Mouse (Mus musculus) Patski (cell line): ENCODE data around the gene Gm7137. TPM values are rescaled to one million over a fixed set of nuclear protein-coding genes. Genes with fewer than 3 reads are reported as not detected.

Source experiments
- ATAC-seq: fragments of 100-300 bp; one replicate; pipeline ENCODE4 v1.8.0; 2021
- CTCF ChIA-PET: fragments of 350-600 bp; sonication (Branson Sonifier 250); formaldehyde crosslinking; loops from one replicate; lab custom pipeline; 2022; ENCODE audit warnings: inconsistent platforms; lab: Charles Lee
- POLR2A ChIA-PET: fragments of 350-600 bp; sonication (Branson Sonifier 250); formaldehyde crosslinking; loops from one replicate; lab custom pipeline; 2022; ENCODE audit warnings: antibody characterized with exemption, inconsistent platforms; lab: Charles Lee
- DNase-seq: peaks from one replicate; pipeline ENCODE4 v3.0.0-alpha.2; 2011; ENCODE audit warnings: low read depth, low spot score
- H3K27me3 ChIP-seq: fragments of 371-371 bp; one replicate; pipeline ENCODE4 v1.5.1; 2021
- CTCF ChIP-seq: fragments of 100-300 bp; IDR thresholded peaks from one replicate; pipeline ENCODE4 v1.5.1; 2021
- in situ Hi-C: fragments of 300-500 bp; cut with MboI; formaldehyde crosslinking; loops from 3 replicates; pipeline ENCODE4 v1.11.1; 2018; ENCODE audit warnings: low pct_unique_long_range_greater_than_20kb, mixed read lengths
- polyA plus RNA-seq: library from polyadenylated mRNA; unstranded; gene quantifications from one replicate; pipeline ENCODE4 v1.2.3, GENCODE M21; 2021

The Gm7137 gene
- polyA plus RNA-seq, 1 experiment from 2014 or later = not detected

DNA sequence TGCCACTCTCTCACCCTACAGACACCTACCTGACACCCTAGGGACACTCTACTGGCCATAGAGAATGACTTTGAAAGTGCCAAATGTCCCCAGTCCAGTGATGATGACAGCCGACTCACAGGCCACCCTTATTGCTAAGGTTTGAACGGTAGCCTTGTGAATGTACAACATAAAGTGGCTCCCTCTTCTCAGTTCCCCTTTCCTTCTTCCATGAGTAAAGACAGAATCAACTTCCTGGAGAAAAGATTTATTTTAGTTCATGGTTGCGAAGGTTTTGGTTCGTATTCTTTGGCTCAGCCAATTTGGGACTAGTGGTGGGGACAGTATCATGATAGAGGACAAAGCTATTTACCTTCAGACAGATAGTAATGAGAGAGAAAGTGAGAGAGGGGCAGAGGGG is 49.1 kb downstream of the Gm7137 start:
- peaks cover 28% of the 10 kb centered on the region for H3K27me3 ChIP-seq
- TF ChIP-seq CTCF = no peak
- in situ Hi-C loops = no loop called here
- ATAC-seq = no peak
- ChIA-PET CTCF (interaction anchor here (1.2 kb wide), 1 partner anchor 14 kb away, joined by 3 read pairs; no protein-coding TSS in a partner anchor), POLR2A (no interaction called here)
- no peak for DNase-seq

Other genes with a start within 250 kb of the Gm7137 start
- gene Pttg1ip, start 206.5 kb downstream of the Gm7137 start, polyA plus RNA-seq = 339 TPM
- 235 TPM for gene Sumo3, start 182.1 kb downstream of the Gm7137 start, polyA plus RNA-seq
- gene Gm49325, start 182.0 kb downstream of the Gm7137 start, polyA plus RNA-seq = 5.5 TPM
- gene Ube2g2, start 165.9 kb downstream of the Gm7137 start, polyA plus RNA-seq = 67.6 TPM
- not detected for gene Tspear, start 101.6 kb downstream of the Gm7137 start, polyA plus RNA-seq
- gene Gm19402, start 97.4 kb downstream of the Gm7137 start, polyA plus RNA-seq = not detected
- gene Gm9508, start 91.0 kb downstream of the Gm7137 start, polyA plus RNA-seq = not detected
- not detected for gene Gm10272, start 81.6 kb downstream of the Gm7137 start, polyA plus RNA-seq
- not detected for gene Gm10024, start 76.7 kb downstream of the Gm7137 start, polyA plus RNA-seq
- not detected for gene Gm10142, start 72.4 kb downstream of the Gm7137 start, polyA plus RNA-seq
- gene Krtap12-1, start 67.6 kb downstream of the Gm7137 start, polyA plus RNA-seq = not detected
- gene Gm10100, start 61.7 kb downstream of the Gm7137 start, polyA plus RNA-seq = not detected
- not detected for gene Gm18596, start 45.6 kb downstream of the Gm7137 start, polyA plus RNA-seq
- not detected for gene Gm9736, start 36.8 kb downstream of the Gm7137 start, polyA plus RNA-seq
- gene Gm3233, start 28.5 kb downstream of the Gm7137 start, polyA plus RNA-seq = not detected
- not detected for gene Gm3238, start 16.9 kb downstream of the Gm7137 start, polyA plus RNA-seq
- not detected for gene Gm7138, start 11.3 kb downstream of the Gm7137 start, polyA plus RNA-seq
- gene Gm3250, start 5.7 kb downstream of the Gm7137 start, polyA plus RNA-seq = not detected
- gene Gm9639, start 6.9 kb upstream of the Gm7137 start, polyA plus RNA-seq = not detected
- gene Gm19668, start 10.9 kb upstream of the Gm7137 start, polyA plus RNA-seq = not detected
- not detected for gene Gm9507, start 23.6 kb upstream of the Gm7137 start, polyA plus RNA-seq
- not detected for gene Gm2696, start 26.5 kb upstream of the Gm7137 start, polyA plus RNA-seq
- gene Krtap10-4, start 38.9 kb upstream of the Gm7137 start, polyA plus RNA-seq = not detected
- gene Krtap10-10, start 47.7 kb upstream of the Gm7137 start, polyA plus RNA-seq = not detected
- gene Gm36176, start 58.6 kb upstream of the Gm7137 start, polyA plus RNA-seq = not detected
- not detected for gene Gm10318, start 64.7 kb upstream of the Gm7137 start, polyA plus RNA-seq
- gene Gm3285, start 73.8 kb upstream of the Gm7137 start, polyA plus RNA-seq = not detected
- gene Lrrc3, start 114.3 kb upstream of the Gm7137 start, polyA plus RNA-seq = 0.01 TPM
- gene Trpm2, start 182.4 kb upstream of the Gm7137 start, polyA plus RNA-seq = 0.21 TPM
- 38.5 TPM for gene 1810043G02Rik, start 190.3 kb upstream of the Gm7137 start, polyA plus RNA-seq
- 131 TPM for gene Pfkl, start 221.9 kb upstream of the Gm7137 start, polyA plus RNA-seq